Mouse (Mus musculus): Measurements from ENCODE around the gene Ccdc33.

DNA sequence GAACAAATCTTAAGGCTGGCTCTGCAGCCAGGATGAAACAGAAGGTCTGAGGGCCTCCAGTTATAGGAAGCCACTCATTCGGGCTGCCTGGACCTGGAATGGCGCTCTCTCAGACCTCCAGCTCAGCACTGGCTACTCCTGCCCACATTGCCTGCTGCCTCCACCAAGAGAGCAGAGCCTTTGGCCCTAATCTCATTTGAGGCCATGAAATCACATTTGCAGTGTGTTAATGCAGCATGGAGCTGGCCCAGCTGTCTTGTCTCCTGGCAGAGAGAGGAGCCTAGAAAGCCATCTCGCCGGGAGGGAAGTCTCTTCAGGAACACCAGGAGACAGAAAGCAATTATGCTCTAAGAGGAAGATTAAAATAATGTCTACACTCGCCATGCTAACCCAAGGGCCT, 11.1 kb downstream of the Ccdc33 start:
- no peak for TF ChIP-seq CTCF (IDR thresholded peaks at IDR 0.05; ENCODE audit: borderline replicate concordance, insufficient read depth, low read depth, low read length)
- TF ChIP-seq POLR2A (IDR thresholded peaks at IDR 0.05; ENCODE audit: borderline replicate concordance, insufficient read depth, low read length): no peak

Measured in cerebellum, adult 2 months (tissue).